Mouse (Mus musculus) limb, embryonic 11.5 days (tissue): ENCODE results near the gene Sprr2a2. TPM values are rescaled to one million over a fixed set of nuclear protein-coding genes. Genes with fewer than 3 reads are reported as not detected.
"Not testable (repeated sequence)": the region's sequence is repeated elsewhere in the genome, so short reads cannot be mapped to it uniquely, and the experiment has no call there.

Source experiments
- ATAC-seq: fragments of 200-750 bp; cut with Nextera tagmentation; 2 replicates; pipeline ENCODE4 v1.8.0; 2017; ENCODE audit warnings: low read depth; ENCODE audit not compliant: insufficient number of reproducible peaks, low FRiP score, low TSS enrichment
- DNase-seq: peaks from one replicate; pipeline ENCODE4 v3.0.0-alpha.2; 2015; ENCODE audit warnings: low spot score
- H3K27ac ChIP-seq: fragments of 300-500 bp; sonication (generic); replicated peaks from 2 replicates; pipeline ENCODE4 v1.5.1; 2014; ENCODE audit warnings: low read depth, mild to moderate bottlenecking, low read length
- H3K27me3 ChIP-seq: fragments of 300-500 bp; sonication (generic); 2 replicates; pipeline ENCODE4 v1.6.1; 2014; ENCODE audit warnings: mild to moderate bottlenecking, low read length, mixed read lengths; ENCODE audit not compliant: control insufficient read depth, insufficient read depth
- H3K36me3 ChIP-seq: fragments of 300-500 bp; sonication (generic); 2 replicates; pipeline ENCODE4 v1.6.1; 2014; ENCODE audit warnings: mild to moderate bottlenecking, low read length, moderate library complexity, mixed read lengths; ENCODE audit not compliant: control insufficient read depth, insufficient read depth
- H3K4me1 ChIP-seq: fragments of 300-500 bp; sonication (generic); 2 replicates; pipeline ENCODE4 v1.6.1; 2014; ENCODE audit warnings: low read length, mixed read lengths; ENCODE audit not compliant: control insufficient read depth, insufficient read depth
- H3K4me2 ChIP-seq: fragments of 300-500 bp; sonication (generic); 2 replicates; pipeline ENCODE4 v1.6.1; 2014; ENCODE audit warnings: low read depth, mild to moderate bottlenecking, moderate library complexity; ENCODE audit not compliant: severe bottlenecking
- H3K4me3 ChIP-seq: fragments of 300-500 bp; sonication (generic); 2 replicates; pipeline ENCODE4 v1.5.1; 2014; ENCODE audit warnings: low read depth, low read length
- H3K9ac ChIP-seq: fragments of 300-500 bp; sonication (generic); 2 replicates; pipeline ENCODE4 v1.6.1; 2014; ENCODE audit warnings: mild to moderate bottlenecking, low read length
- H3K9me3 ChIP-seq: fragments of 300-500 bp; sonication (generic); 2 replicates; pipeline ENCODE4 v1.6.1; 2016; ENCODE audit warnings: low read length; ENCODE audit not compliant: control insufficient read depth
- WGBS: fragments of 180-500 bp; shearing (Covaris S2); extraction: QIAGEN DNeasy Blood & Tissue Kit; methylation state at CpG from one replicate; pipeline ENCODE4 v1.1.7; 2014; 5-methylcytosine and 5-hydroxymethylcytosine counted together
- polyA plus RNA-seq: library from polyadenylated mRNA; unstranded; fragments of >200 nt; fragmentation: Nextera tagmentation; extraction: Ambion mirVana; gene quantifications from 2 replicates; pipeline ENCODE4 v1.2.1, GENCODE M21; 2014

The Sprr2a2 gene
- polyA plus RNA-seq, 1 experiment from 2014 or later, result not detected

- H3K36me3 ChIP-seq, H3K27ac ChIP-seq, H3K4me3 ChIP-seq, H3K9me3 ChIP-seq, DNase-seq, H3K4me2 ChIP-seq, ATAC-seq, H3K9ac ChIP-seq, H3K4me1 ChIP-seq, H3K27me3 ChIP-seq: not testable (repeated sequence)
- WGBS, result 84% methylated on average over 3 of the region's 6 CpGs
Observed at GRCm38 (mm10) chr3:92288489-92288888, 72.8 kb downstream of the Sprr2a2 start.

Other genes with a start within 250 kb of the Sprr2a2 start
- gene Pglyrp3, start 201.3 kb upstream of the Sprr2a2 start, polyA plus RNA-seq, result not detected in 2 replicates
- gene Lor, start 132.8 kb upstream of the Sprr2a2 start, polyA plus RNA-seq, result 0.69 and 1.2 TPM in 2 replicates
- not detected in 2 replicates for gene Prr9, start 92.0 kb upstream of the Sprr2a2 start, polyA plus RNA-seq
- gene Lelp1, start 73.2 kb upstream of the Sprr2a2 start, polyA plus RNA-seq, result not detected in 2 replicates
- not detected in 2 replicates for gene Sprr2a1, start 121 bp upstream of the Sprr2a2 start, polyA plus RNA-seq
- not detected in 2 replicates for gene Sprr2a3, start 69.5 kb downstream of the Sprr2a2 start, polyA plus RNA-seq
- not detected in 2 replicates for gene Sprr2b, start 100.7 kb downstream of the Sprr2a2 start, polyA plus RNA-seq
- not detected in 2 replicates for gene Sprr2d, start 123.2 kb downstream of the Sprr2a2 start, polyA plus RNA-seq
- gene Sprr2e, start 136.2 kb downstream of the Sprr2a2 start, polyA plus RNA-seq, result not detected in 2 replicates
- not detected in 2 replicates for gene Sprr2f, start 149.3 kb downstream of the Sprr2a2 start, polyA plus RNA-seq
- gene Sprr2h, start 169.8 kb downstream of the Sprr2a2 start, polyA plus RNA-seq, result not detected in 2 replicates
- gene Sprr2i, start 192.1 kb downstream of the Sprr2a2 start, polyA plus RNA-seq, result not detected in 2 replicates
- not detected in 2 replicates for gene Sprr2j-ps, start 202.2 kb downstream of the Sprr2a2 start, polyA plus RNA-seq
- 4.9 and 5.8 TPM in 2 replicates for gene Gm9774, start 213.5 kb downstream of the Sprr2a2 start, polyA plus RNA-seq
- not detected in 2 replicates for gene Sprr2k, start 216.7 kb downstream of the Sprr2a2 start, polyA plus RNA-seq
- not detected in 2 replicates for gene Sprr1b, start 222.9 kb downstream of the Sprr2a2 start, polyA plus RNA-seq
- gene Sprr3, start 242.8 kb downstream of the Sprr2a2 start, polyA plus RNA-seq, result not detected in 2 replicates